Mouse (Mus musculus): ENCODE data around the gene 2900011O08Rik.

- no peak for TF ChIP-seq POLR2A (IDR thresholded peaks at IDR 0.05; ENCODE audit: borderline replicate concordance, control insufficient read depth, low read depth, low read length)
- no peak for TF ChIP-seq CTCF (IDR thresholded peaks at IDR 0.05; ENCODE audit: control insufficient read depth, insufficient read depth, low read length)
These were observed 46.1 kb upstream of the 2900011O08Rik start for GRCm38 (mm10) chr16:13940139-13940846.
